Mouse (Mus musculus): ENCODE data around the gene Adam22.

Adam22 gene

GRCm38 (mm10) chr5:8151645-8152044 lies 216.3 kb downstream of the Adam22 start:
- WGBS = 65% methylated on average over 1 of the region's 1 CpGs

DNA sequence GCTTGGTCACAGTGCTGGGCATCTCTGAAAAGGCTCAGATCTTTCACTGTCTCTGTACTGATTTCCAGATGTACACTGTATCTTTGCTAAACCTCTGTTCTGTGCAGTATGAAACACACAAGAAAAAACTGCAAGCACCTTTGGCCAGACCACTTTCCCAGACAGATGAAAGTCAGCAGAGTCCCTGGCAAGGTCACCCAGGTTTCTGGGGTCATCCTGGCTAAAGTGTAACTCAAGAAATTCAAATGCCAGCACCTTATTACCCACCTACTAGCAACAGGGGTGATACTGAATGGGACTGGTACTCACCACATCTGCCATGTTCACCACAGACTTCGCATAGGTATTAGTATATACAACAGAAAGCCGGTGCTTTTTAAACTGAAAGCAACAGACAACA lies 221.8 kb downstream of the Adam22 start:
- WGBS = 92% methylated on average over 2 of the region's 2 CpGs

DNA sequence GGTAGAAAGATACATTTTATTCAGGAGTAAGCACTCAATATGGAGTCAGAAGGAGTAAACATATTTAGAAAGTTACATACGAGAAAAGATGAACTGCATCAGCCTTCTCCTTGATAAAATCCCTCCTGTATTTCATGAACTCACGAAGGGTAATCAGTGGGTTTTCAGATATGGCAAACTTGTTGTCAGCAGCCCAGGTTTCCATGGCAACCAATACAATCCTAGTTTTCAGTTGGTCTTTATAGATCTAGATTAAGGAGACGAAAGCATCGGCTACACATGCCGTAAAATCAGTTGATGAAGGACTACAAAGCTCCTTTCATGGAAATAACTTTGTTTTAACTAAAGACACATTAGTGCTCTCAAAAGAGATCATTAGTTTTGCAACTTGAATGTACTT lies 222.5 kb downstream of the Adam22 start:
- WGBS = 44% methylated on average over 5 of the region's 5 CpGs

- 73% methylated on average over 5 of the region's 5 CpGs for WGBS
These were observed 235.4 kb downstream of the Adam22 start for GRCm38 (mm10) chr5:8132546-8132945.

DNA sequence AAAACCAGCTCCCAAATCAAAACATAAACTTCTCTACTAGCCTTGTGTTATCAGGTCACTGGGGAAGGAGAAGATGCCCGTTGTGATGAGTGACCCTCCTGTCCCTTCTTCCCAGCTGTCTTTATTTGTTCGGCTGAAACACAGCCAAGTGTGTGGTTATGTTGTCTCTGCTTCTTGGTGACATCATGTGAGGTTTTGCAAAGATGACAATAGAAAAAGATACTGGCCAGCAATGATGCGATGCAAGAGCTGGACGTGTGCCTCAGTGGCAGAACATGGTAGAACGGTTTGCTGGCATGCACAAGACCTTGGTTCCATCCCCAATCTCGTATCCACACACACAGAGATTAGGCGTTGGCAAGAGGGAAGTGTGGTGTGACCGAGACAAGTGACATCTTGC lies 236.0 kb downstream of the Adam22 start:
- 69% methylated on average over 8 of the region's 8 CpGs for WGBS

DNA sequence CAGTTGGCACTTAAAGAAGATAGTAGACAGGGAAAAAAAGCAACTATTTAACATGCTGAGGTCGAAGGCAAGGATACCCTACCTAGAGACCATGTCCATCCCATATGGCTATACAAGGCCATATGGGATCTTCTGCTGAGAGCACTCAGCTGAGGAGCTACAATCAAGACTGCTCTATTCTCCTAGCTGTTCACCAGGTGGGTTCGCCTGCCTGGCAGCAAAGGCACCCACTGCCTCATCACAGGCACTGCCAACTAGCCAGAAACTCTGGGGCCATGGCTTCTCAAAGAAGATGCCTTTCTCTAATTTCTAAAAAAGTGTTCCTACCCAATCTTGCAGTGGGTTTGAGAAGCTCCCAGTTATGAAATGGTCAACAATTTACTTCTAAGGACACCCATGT lies 238.2 kb downstream of the Adam22 start:
- 97% methylated on average over 2 of the region's 2 CpGs for WGBS

DNA sequence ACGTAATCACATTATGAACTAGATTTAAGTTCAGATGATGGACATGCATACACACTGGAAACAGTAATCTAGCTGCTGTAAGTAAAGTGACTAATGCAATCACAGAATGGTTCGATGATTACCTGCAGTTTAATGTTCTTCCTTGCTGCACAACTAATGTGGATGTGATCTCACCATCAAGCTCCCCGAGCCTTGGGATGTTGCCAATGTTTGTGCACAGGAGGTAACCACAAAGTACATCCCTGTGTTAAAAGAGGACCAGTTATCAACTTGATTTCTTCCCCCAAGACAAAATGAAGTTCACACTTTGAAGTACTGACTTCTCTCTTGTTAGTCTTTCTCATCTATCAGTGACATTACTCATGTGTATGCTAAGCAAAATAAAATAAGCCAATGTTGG lies 247.0 kb downstream of the Adam22 start:
- WGBS = 82% methylated on average over 3 of the region's 3 CpGs

GRCm38 (mm10) chr5:8120087-8120486 lies 247.9 kb downstream of the Adam22 start:
- WGBS = 75% methylated on average over 2 of the region's 2 CpGs

DNA sequence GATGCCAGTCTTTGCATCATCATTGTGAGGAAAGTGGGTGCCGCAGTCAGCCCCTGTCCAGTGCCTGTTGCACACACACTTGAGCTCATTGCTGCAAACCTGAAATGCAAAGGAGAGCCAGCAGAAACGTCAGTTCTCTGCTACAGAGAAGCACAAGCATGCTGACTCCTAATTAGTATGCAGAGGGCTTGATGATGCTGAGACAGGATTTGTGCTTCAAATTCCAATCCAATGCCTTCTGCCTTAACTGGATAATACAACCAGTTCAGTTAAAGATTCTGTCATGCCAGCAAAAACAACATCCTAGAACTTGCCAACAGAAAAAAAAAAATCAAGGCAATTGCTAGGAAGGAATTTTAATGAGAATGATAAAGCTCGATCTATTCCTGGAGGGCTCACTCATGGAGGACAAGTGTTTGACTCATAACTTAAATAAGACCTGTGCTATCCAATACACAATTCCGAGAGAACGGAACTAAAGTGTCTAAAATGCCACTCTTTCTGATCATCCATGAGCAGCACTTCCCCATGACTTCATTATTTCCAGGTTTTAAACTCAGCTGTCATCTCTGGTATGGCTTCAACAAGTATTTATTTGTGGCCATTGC lies 251.3 kb downstream of the Adam22 start:
- WGBS = 40% methylated on average over 5 of the region's 5 CpGs

DNA sequence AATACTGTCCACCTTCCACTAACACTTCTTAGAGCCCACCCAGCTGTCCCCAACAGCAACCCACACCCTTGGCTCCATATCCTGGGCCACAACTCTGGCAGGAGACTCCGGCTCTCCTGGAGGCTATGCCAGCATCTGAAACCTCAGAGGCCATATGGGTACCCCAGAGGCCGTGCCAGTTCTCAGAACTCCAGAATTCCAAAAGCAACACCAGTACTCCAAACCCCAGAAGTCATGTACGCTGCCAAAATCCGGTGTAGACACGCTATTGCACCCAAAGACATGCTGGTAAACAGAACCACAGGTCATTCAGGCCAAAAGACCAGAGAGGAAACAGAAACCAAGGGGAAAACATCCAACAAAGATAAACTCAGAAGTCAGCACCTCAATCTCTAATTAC lies 255.7 kb downstream of the Adam22 start:
- 76% methylated on average over 5 of the region's 5 CpGs for WGBS

DNA sequence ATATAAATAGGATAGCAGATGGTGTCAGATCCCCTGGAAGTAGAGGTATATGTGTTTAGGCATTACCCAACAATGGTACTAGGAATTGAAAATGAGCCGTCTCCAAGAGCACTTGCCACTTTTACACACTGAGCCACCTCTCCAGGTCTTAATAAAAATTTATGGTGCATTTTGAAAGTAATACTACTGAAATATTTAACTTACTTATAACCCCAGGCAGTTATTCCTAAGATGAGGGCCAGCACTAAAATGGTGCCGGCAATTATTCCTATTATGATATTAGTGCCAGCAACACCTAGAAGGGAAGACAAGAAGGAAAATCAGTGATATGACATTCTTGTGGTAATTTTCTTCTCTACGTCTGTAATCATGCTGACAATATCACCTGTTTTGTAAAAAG lies 256.3 kb downstream of the Adam22 start:
- WGBS = 79% methylated on average over 3 of the region's 3 CpGs

DNA sequence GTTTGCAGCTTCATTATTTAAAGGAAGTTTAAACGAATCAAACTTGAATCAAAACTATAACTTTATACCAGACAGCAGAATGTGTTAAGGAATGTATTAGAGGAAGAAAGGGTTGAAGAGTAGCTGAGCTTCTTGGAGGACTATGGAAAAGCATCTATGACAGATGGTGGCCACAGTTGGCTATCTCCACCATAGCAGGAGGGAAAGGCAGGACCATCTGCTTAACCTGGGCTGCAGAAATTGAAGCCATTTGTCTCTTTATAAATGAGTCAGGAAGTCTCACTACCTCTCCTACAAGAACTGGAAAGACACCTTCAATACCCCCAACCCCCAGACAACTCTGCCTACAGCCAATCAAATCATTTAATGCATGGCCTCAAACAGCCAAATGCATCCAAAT lies 272.3 kb downstream of the Adam22 start:
- WGBS = 56% methylated on average over 1 of the region's 1 CpGs

- WGBS = 42% methylated on average over 5 of the region's 5 CpGs
These were observed 273.0 kb downstream of the Adam22 start for GRCm38 (mm10) chr5:8094921-8095320.

DNA sequence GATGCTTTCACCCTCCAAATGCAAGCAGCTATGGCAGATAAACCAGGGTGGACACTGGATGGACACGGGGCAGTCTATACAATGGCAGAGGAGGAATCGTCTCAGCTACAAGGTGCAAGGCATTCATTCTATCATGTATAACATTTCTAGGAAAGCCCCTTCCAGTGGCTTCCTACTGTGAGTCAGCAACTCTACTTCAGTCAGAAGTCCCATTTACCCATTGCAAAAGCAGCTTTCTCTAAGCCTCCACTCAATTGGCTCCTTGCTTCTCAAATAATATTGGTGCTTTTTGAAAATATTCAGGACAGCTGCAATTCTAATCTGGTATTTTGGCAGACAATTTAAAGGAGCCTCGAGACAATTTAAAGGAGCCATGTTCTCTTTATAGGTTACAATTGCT lies 279.8 kb downstream of the Adam22 start:
- 69% methylated on average over 3 of the region's 3 CpGs for WGBS

DNA sequence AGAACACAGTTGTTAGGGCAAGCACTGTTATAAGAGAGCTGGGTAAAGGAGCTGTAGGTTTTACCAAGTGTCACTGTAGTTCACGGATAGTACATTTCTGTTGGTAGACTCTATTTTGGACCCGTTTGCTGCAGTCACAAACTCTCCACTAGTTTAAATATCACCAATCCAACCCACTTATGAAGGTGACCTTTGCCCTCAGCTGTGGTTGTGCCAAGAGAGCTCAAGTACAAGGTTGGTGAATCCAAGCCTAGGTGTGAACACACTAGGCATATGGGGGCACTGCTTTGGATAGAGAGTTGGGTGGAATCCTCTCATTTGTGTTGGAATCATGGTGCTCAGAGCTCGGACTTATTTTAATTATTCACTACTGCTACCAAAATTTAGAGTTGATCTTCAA lies 282.3 kb downstream of the Adam22 start:
- 89% methylated on average over 3 of the region's 3 CpGs for WGBS

- 82% methylated on average over 20 of the region's 20 CpGs for WGBS
These were observed 285.0 kb downstream of the Adam22 start for GRCm38 (mm10) chr5:8082800-8083509.

DNA sequence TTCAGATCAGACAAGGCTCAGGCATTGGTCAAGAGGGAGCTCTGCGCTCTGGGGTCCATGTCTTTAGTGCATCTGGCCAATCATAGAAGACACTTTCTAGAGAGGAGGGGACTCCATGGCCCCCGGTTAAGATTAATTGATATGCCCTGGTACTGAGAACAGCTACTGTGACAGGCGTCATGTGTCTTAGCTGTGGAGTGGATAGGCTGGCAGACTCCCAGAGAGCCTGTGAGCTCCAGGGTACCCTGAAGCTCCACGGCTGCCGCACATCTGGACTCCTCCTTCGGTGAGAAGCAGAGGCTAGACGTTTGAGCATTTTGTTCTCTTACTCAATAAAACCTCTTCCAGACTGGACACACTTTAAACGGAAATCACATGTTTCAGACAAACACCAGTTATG lies 290.5 kb downstream of the Adam22 start:
- WGBS = 88% methylated on average over 8 of the region's 8 CpGs

- WGBS = 69% methylated on average over 9 of the region's 9 CpGs
These were observed 293.9 kb downstream of the Adam22 start for GRCm38 (mm10) chr5:8073901-8074561.

DNA sequence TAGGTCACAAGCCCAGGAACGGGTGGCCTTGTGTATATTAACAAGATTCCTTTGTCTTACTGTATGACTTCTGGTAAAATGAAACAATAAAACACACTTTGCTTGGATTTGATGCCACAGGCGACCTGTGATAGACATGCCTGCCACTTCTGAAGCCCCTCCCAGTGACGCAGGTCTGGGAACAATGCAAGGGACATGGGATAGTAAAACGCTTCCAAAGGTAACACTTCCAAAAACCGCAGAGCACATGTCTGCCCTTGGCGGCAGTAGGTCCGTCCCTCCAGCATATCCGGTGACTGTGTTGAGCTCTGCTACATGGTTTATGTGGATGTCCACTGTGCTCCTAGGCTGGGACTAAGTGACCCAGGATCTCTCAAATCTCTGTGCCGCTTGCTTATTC lies 294.6 kb downstream of the Adam22 start:
- 95% methylated on average over 9 of the region's 9 CpGs for WGBS

- 79% methylated on average over 6 of the region's 6 CpGs for WGBS
These were observed 304.8 kb downstream of the Adam22 start for GRCm38 (mm10) chr5:8063207-8063606.

GRCm38 (mm10) chr5:8062469-8062868 lies 305.5 kb downstream of the Adam22 start:
- 97% methylated on average over 2 of the region's 2 CpGs for WGBS

GRCm38 (mm10) chr5:8058056-8058455 lies 309.9 kb downstream of the Adam22 start:
- 87% methylated on average over 7 of the region's 7 CpGs for WGBS

GRCm38 (mm10) chr5:8057018-8057323 lies 311.0 kb downstream of the Adam22 start:
- 30% methylated on average over 5 of the region's 5 CpGs for WGBS
